ENCODE assay signal across 23 mouse cellular contexts in genomic region chr9:83707361-83707760, GRCm38 (mm10).
DNase-seq lines count a peak whose midpoint lies in the region.
"Had no signal": no experiment of that assay in that cellular context is flagged by ENCODE, and none has a peak within 500 bp of the region (broad histone marks: within the 10 kb centered on the region; RNA-seq: fewer than 3 reads in every experiment).

No protein-coding gene starts in this region.

- no peak overlapping the region for H3K27ac ChIP-seq in limb, embryonic 10.5 days
- H3K27ac ChIP-seq: embryonic facial prominence, embryonic 13.5 days; embryonic facial prominence, embryonic 15.5 days; forebrain, embryonic 13.5 days; forebrain, embryonic 15.5 days had no signal

- no peak overlapping the region for H3K4me3 ChIP-seq in limb, embryonic 10.5 days
- H3K4me3 ChIP-seq: embryonic facial prominence, embryonic 13.5 days; embryonic facial prominence, embryonic 15.5 days; erythroblast, embryonic 14.5 days; forebrain, embryonic 13.5 days; forebrain, embryonic 15.5 days had no signal

- H3K27me3 ChIP-seq in limb, embryonic 10.5 days (ENCODE audit: low read depth, poor library complexity, severe bottlenecking) = no peaks in the 10 kb centered on the region
- H3K27me3 ChIP-seq: embryonic facial prominence, embryonic 13.5 days; embryonic facial prominence, embryonic 15.5 days; forebrain, embryonic 13.5 days; forebrain, embryonic 15.5 days had no signal

- H3K4me1 ChIP-seq in limb, embryonic 10.5 days = no peaks in the 10 kb centered on the region
- H3K4me1 ChIP-seq: embryonic facial prominence, embryonic 13.5 days; embryonic facial prominence, embryonic 15.5 days; forebrain, embryonic 13.5 days; forebrain, embryonic 15.5 days had no signal

- DNase-seq in heart, adult 11 months = peak; percentile 64
- DNase-seq in heart, postnatal 25 days (ENCODE audit: low spot score) = no peak
- peak; percentile 9 for DNase-seq in testis, postnatal 10 days (ENCODE audit: low spot score)
- DNase-seq in testis, postnatal 14 days (ENCODE audit: low spot score) = no peak
- peak; percentile 50 for DNase-seq in R1 (ENCODE audit: low read depth, low spot score)
- peak; percentile 12 for DNase-seq in limb, embryonic 10.5 days (ENCODE audit: low spot score)
- DNase-seq in frontal cortex, postnatal 25 days (ENCODE audit: low spot score in 2 of 2) = no peak
- DNase-seq in lung, postnatal 4 days = no peak
- DNase-seq: adrenal gland, adult 8-10 months; adrenal gland, postnatal 14 days; cerebellum, adult 11 months; cerebellum, adult 18-20 months; cerebellum, adult 8-10 months; cerebellum, adult 9-11 months; cerebellum, postnatal 14 days; cerebellum, postnatal 36 days; embryo, embryonic 11 days had no signal

- intact Hi-C loops in heart, postnatal 25 days (cut with DNase I) = no loop called here

- 83% methylated on average over 3 of the region's 3 CpGs for WGBS in limb, embryonic 10.5 days

- H3K9me3 ChIP-seq in limb, embryonic 10.5 days (replicated peaks) = no peaks in the 10 kb centered on the region
- H3K9me3 ChIP-seq: embryonic facial prominence, embryonic 13.5 days; embryonic facial prominence, embryonic 15.5 days; forebrain, embryonic 13.5 days; forebrain, embryonic 15.5 days; G1E had no signal

- no peaks in the 10 kb centered on the region for H3K36me3 ChIP-seq in limb, embryonic 10.5 days
- H3K36me3 ChIP-seq: embryonic facial prominence, embryonic 13.5 days; embryonic facial prominence, embryonic 15.5 days; forebrain, embryonic 15.5 days; G1E had no signal

Comparison
In these comparisons a context has a peak if more than half of its experiments do, and no peak if none do; other contexts are left out.
1. DNase-seq: peak in heart, adult 11 months (single experiment), testis, postnatal 10 days (single experiment), R1 (single experiment) and limb, embryonic 10.5 days (single experiment); none in heart, postnatal 25 days (single experiment), testis, postnatal 14 days (single experiment), frontal cortex, postnatal 25 days (0 of 2) and lung, postnatal 4 days (0 of 2).